7 mouse cellular contexts compared by ENCODE assay signal in genomic region chr19:18632231-18633185, GRCm38 (mm10). TPM values are rescaled to one million over a fixed set of nuclear protein-coding genes. Genes with fewer than 3 reads are reported as not detected.
DNase-seq lines count a peak whose midpoint lies in the region; ATAC-seq and TF ChIP-seq lines count a peak whose summit lies in the region.

No protein-coding gene starts in this region.

- no peak for ATAC-seq in hindbrain, embryonic 12.5 days (ENCODE audit: low FRiP score)
- ATAC-seq in liver, embryonic 13.5 days (ENCODE audit: low read depth) = no peak

- H3K36me3 ChIP-seq in thymus, adult 2 months (ENCODE audit: control insufficient read depth, insufficient read depth, low read length) = no peaks in the 10 kb centered on the region
- H3K36me3 ChIP-seq in hindbrain, embryonic 12.5 days = no peaks in the 10 kb centered on the region
- H3K36me3 ChIP-seq in liver, embryonic 13.5 days = no peaks in the 10 kb centered on the region

- no peak overlapping the region for H3K27ac ChIP-seq in thymus, adult 2 months (ENCODE audit: control insufficient read depth, insufficient read depth, low read length)
- no peak overlapping the region for H3K27ac ChIP-seq in hindbrain, embryonic 12.5 days
- H3K27ac ChIP-seq in liver, embryonic 13.5 days = 0 out of 2 replicates have a peak overlapping the region, but pooled peaks have one; percentile 27

- H3K4me1 ChIP-seq in thymus, adult 2 months (replicated peaks; ENCODE audit: control insufficient read depth, insufficient read depth, low read length) = 0 out of 2 replicates have a peak, but pooled peaks cover 5% of the 10 kb centered on the region
- H3K4me1 ChIP-seq in hindbrain, embryonic 12.5 days = peaks cover 6% of the 10 kb centered on the region
- peaks cover 35% of the 10 kb centered on the region for H3K4me1 ChIP-seq in liver, embryonic 13.5 days (replicated peaks)

- peak overlapping the region; percentile 71; the same call in 1 of the 2 replicates for H3K9ac ChIP-seq in hindbrain, embryonic 12.5 days
- peak overlapping the region; percentile 86 for H3K9ac ChIP-seq in liver, embryonic 13.5 days

- WGBS in thymus, adult 2 months = 68% methylated on average over 13 of the region's 13 CpGs
- WGBS in hindbrain, embryonic 12.5 days = 63% methylated on average over 13 of the region's 13 CpGs
- 52% methylated on average over 13 of the region's 13 CpGs for WGBS in liver, embryonic 13.5 days (ENCODE audit: insufficient replicate concordance)

- DNase-seq in thymus, adult 2 months = no peak
- DNase-seq in thymus, postnatal 36 days = no peak
- DNase-seq in liver, embryonic 13.5 days = no peak
- no peak for DNase-seq in left cerebral cortex, adult 11 months (ENCODE audit: low spot score)
- DNase-seq in embryo, embryonic 11 days = no peak
- DNase-seq in adrenal gland, adult (ENCODE audit: inconsistent age in 2 of 2, low spot score in 1 of 2) = no peak

- H3K4me2 ChIP-seq in hindbrain, embryonic 12.5 days (replicated peaks) = peak overlapping the region; percentile 85
- H3K4me2 ChIP-seq in liver, embryonic 13.5 days = peak overlapping the region; percentile 86

- peak overlapping the region; percentile 96 for H3K4me3 ChIP-seq in thymus, adult 2 months (ENCODE audit: control insufficient read depth, insufficient read depth, low read length)
- peak overlapping the region; percentile 81 for H3K4me3 ChIP-seq in hindbrain, embryonic 12.5 days
- peak overlapping the region; percentile 95 for H3K4me3 ChIP-seq in liver, embryonic 13.5 days (replicated peaks)

- H3K9me3 ChIP-seq in hindbrain, embryonic 12.5 days (replicated peaks) = no peaks in the 10 kb centered on the region
- H3K9me3 ChIP-seq in liver, embryonic 13.5 days (replicated peaks) = no peaks in the 10 kb centered on the region

- TF ChIP-seq POLR2A in thymus, adult 2 months (IDR thresholded peaks at IDR 0.05; ENCODE audit: control insufficient read depth, extremely low read depth, insufficient read depth, low read length, poor library complexity) = no peak

- no peaks in the 10 kb centered on the region for H3K27me3 ChIP-seq in thymus, adult 2 months (ENCODE audit: control insufficient read depth, insufficient read depth, low read length)
- no peaks in the 10 kb centered on the region for H3K27me3 ChIP-seq in hindbrain, embryonic 12.5 days
- no peaks in the 10 kb centered on the region for H3K27me3 ChIP-seq in liver, embryonic 13.5 days

- TF ChIP-seq CTCF in thymus, adult 2 months (IDR thresholded peaks at IDR 0.05; ENCODE audit: borderline replicate concordance, control insufficient read depth, extremely low read depth, insufficient read depth, low read length, poor library complexity) = no peak

RNA-seq across cellular contexts. Expression of gene Nmrk1, which starts 0.8 kb away (rescaled TPM):
- polyA plus RNA-seq in thymus, adult 2 months (2012; rRNA removed) = 5.1 and 5.2 TPM in 2 replicates
- polyA plus RNA-seq in hindbrain, embryonic 12.5 days (2016; fragmentation: Nextera tagmentation; extraction: Ambion mirVana) = 9.2 and 9.9 TPM in 2 replicates
- polyA plus RNA-seq in liver, embryonic 13.5 days (2015; fragmentation: Nextera tagmentation; extraction: Ambion mirVana) = 6.8 TPM in 2 replicates

RNA-seq across cellular contexts. Expression of gene Ostf1, which starts 0.9 kb away (rescaled TPM):
- polyA plus RNA-seq in thymus, adult 2 months (2012; rRNA removed) = 59.9 and 64.2 TPM in 2 replicates
- polyA plus RNA-seq in hindbrain, embryonic 12.5 days (2016; fragmentation: Nextera tagmentation; extraction: Ambion mirVana) = 45.3 and 46.5 TPM in 2 replicates
- polyA plus RNA-seq in liver, embryonic 13.5 days (2015; fragmentation: Nextera tagmentation; extraction: Ambion mirVana) = 63.7 and 64.5 TPM in 2 replicates

RNA-seq across cellular contexts. Expression of gene Carnmt1, which starts 38.1 kb away (rescaled TPM):
- 6.6 and 11.7 TPM in 2 replicates for polyA plus RNA-seq in thymus, adult 2 months (2012; rRNA removed)
- 26.9 and 29.6 TPM in 2 replicates for polyA plus RNA-seq in hindbrain, embryonic 12.5 days (2016; fragmentation: Nextera tagmentation; extraction: Ambion mirVana)
- polyA plus RNA-seq in liver, embryonic 13.5 days (2015; fragmentation: Nextera tagmentation; extraction: Ambion mirVana) = 24.7 and 25.6 TPM in 2 replicates
